Mouse (Mus musculus): ENCODE measurements around the gene Phactr1.

DNA sequence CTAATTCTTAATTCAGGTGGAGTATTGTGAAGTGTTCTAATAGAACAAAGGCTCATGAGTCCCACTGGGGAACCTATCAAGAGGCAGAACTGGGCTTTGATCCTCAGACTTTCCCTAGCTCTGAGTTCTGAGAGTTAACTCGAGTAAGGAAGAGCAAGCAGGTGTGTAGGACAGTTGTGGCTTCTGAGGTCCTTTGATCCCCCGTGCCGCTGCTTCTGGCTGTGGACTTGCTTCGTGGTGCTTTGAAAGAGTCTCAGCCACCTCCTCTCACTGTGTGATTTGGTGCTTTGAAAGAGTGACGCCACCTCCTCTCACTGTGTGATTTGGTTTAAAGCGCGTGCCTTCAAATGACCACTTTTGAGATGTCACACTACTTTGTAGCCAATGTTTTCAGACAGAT, 305.4 kb downstream of the Phactr1 start:
- TF ChIP-seq POLR2A (IDR thresholded peaks at IDR 0.05; ENCODE audit: borderline replicate concordance, control insufficient read depth, low read depth, low read length) (no peak), CTCF (IDR thresholded peaks at IDR 0.05; ENCODE audit: control insufficient read depth, insufficient read depth, low read length) (no peak)

Measured in bone marrow, adult 2 months (tissue).